Mouse (Mus musculus): ENCODE data around the gene Ak2. TPM values are rescaled to one million over a fixed set of nuclear protein-coding genes. Genes with fewer than 3 reads are reported as not detected.

Gene Ak2
- polyA plus RNA-seq, 1 experiment from 2014 or later: 119 TPM

DNA sequence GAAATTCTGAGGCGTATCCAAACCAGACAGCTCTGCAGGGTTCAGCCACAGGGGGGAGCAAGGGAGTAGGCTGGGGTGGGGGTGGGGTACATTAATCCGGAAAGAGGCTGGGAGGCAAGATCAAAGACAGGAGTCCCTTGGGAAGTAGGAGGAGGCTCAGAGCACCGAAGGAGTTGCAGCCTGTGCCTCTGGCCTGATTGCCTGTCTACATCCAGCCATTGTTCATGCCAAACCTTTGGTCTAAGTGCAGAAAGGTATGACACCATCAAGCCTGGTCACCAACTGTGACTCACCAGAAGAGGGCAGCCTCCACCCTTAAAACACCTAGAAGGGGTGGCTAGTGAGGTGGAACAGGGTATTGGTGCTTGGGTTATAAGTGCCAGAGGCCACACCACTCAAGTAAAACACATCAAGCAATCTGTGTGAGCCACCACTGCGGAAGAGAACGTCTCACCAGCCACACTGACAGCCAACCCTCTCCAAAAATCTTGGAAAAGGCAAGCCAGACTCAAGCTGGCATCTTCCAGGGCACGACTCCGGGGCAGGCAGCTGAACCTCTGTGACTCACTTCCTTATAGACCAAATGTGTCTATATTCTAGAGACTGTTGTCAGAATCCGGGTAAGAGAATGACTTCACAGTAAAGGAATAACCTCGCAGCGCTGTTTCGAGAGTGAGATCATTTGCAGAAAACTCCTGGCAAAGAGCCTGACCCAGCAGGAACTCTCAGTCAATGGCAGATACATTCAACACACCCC lies 34.4 kb upstream of the Ak2 start:
- Histone ChIP-seq H3K9ac (ENCODE audit: low read depth, low read length) (no peak overlapping the region), H3K27me3 (ENCODE audit: control insufficient read depth, insufficient read depth, low read length) (peaks cover 5% of the 10 kb centered on the region), H3K36me3 (ENCODE audit: control insufficient read depth, insufficient read depth, low read length) (no peaks in the 10 kb centered on the region), H3K9me3 (ENCODE audit: control insufficient read depth, low read length) (no peaks in the 10 kb centered on the region), H3K4me3 (ENCODE audit: low read depth, low read length) (no peak overlapping the region), H3K27ac (ENCODE audit: low read depth, low read length) (no peak overlapping the region), H3K4me1 (replicated peaks; ENCODE audit: control insufficient read depth, insufficient read depth, low read length) (0 out of 2 replicates have a peak, but pooled peaks cover 4% of the 10 kb centered on the region), H3K4me2 (replicated peaks; ENCODE audit: low read depth, low read length) (no peak overlapping the region)
- ATAC-seq (ENCODE audit: low FRiP score): no peak
- WGBS: 48% methylated on average over 11 of the region's 11 CpGs
- peak; percentile 71 for DNase-seq (ENCODE audit: low spot score)

DNA sequence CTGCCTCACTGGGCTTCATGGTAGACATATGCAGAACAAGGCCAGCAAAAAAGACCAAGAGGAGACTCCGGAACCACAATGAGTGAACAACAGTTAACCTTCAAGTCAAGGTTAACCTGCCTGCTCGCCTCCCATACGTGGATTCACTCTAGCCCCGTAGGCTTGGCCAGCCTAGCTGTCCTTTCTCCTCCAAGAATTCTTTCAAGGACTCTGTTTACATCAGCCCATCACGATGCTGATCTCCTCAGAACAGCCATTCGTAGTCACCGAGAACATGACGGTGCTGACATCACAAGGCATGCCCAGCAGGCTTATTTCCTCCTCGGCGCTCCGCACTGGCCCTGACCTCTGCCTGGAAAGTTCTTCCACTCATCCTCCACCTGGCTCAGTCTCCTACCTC lies 33.6 kb upstream of the Ak2 start:
- Histone ChIP-seq H3K4me2 (replicated peaks; ENCODE audit: low read depth, low read length) (no peak overlapping the region), H3K27me3 (ENCODE audit: control insufficient read depth, insufficient read depth, low read length) (peaks cover 5% of the 10 kb centered on the region), H3K9ac (ENCODE audit: low read depth, low read length) (no peak overlapping the region), H3K4me1 (replicated peaks; ENCODE audit: control insufficient read depth, insufficient read depth, low read length) (0 out of 2 replicates have a peak, but pooled peaks cover 4% of the 10 kb centered on the region), H3K36me3 (ENCODE audit: control insufficient read depth, insufficient read depth, low read length) (no peaks in the 10 kb centered on the region), H3K4me3 (ENCODE audit: low read depth, low read length) (no peak overlapping the region), H3K27ac (ENCODE audit: low read depth, low read length) (no peak overlapping the region), H3K9me3 (ENCODE audit: control insufficient read depth, low read length) (no peaks in the 10 kb centered on the region)
- no peak for DNase-seq (ENCODE audit: low spot score)
- 90% methylated on average over 11 of the region's 11 CpGs for WGBS
- ATAC-seq (ENCODE audit: low FRiP score): no peak

- Histone ChIP-seq H3K27ac (ENCODE audit: low read depth, low read length) (no peak overlapping the region), H3K4me1 (replicated peaks; ENCODE audit: control insufficient read depth, insufficient read depth, low read length) (0 out of 2 replicates have a peak, but pooled peaks cover 4% of the 10 kb centered on the region), H3K27me3 (ENCODE audit: control insufficient read depth, insufficient read depth, low read length) (peaks cover 5% of the 10 kb centered on the region), H3K9ac (ENCODE audit: low read depth, low read length) (no peak overlapping the region), H3K36me3 (ENCODE audit: control insufficient read depth, insufficient read depth, low read length) (no peaks in the 10 kb centered on the region), H3K4me2 (replicated peaks; ENCODE audit: low read depth, low read length) (no peak overlapping the region), H3K4me3 (ENCODE audit: low read depth, low read length) (no peak overlapping the region), H3K9me3 (ENCODE audit: control insufficient read depth, low read length) (no peaks in the 10 kb centered on the region)
- ATAC-seq (ENCODE audit: low FRiP score) (no peak), DNase-seq (ENCODE audit: low spot score) (no peak)
- 69% methylated on average over 8 of the region's 8 CpGs for WGBS
These were observed 32.9 kb upstream of the Ak2 start for GRCm38 (mm10) chr4:128958849-128959248.

DNA sequence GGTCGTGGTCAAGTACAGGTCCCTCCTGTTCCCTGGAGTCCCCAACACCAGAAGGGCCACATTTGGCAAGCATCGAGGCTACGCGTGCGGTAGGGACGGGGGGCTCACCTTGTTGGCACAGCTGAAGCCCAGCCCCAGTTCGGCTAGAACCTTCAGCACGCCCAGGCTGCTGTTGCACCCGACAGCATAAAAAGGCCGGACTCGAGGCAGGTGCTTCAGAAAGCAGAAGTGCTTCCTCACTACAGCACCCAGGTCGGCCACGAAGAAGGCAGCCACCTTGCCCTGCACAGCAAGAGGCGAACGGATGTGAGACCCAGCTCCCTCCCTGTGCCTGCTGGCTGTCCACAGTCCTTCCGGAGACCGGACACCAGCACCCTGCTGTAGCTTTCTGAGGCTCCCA lies 32.1 kb upstream of the Ak2 start:
- Histone ChIP-seq H3K27me3 (ENCODE audit: control insufficient read depth, insufficient read depth, low read length) (peaks cover 5% of the 10 kb centered on the region), H3K9me3 (ENCODE audit: control insufficient read depth, low read length) (no peaks in the 10 kb centered on the region), H3K27ac (ENCODE audit: low read depth, low read length) (no peak overlapping the region), H3K4me1 (replicated peaks; ENCODE audit: control insufficient read depth, insufficient read depth, low read length) (0 out of 2 replicates have a peak, but pooled peaks cover 4% of the 10 kb centered on the region), H3K9ac (ENCODE audit: low read depth, low read length) (no peak overlapping the region), H3K4me3 (ENCODE audit: low read depth, low read length) (no peak overlapping the region), H3K4me2 (replicated peaks; ENCODE audit: low read depth, low read length) (no peak overlapping the region), H3K36me3 (ENCODE audit: control insufficient read depth, insufficient read depth, low read length) (no peaks in the 10 kb centered on the region)
- ATAC-seq (ENCODE audit: low FRiP score) (no peak), DNase-seq (ENCODE audit: low spot score) (no peak)
- WGBS: 87% methylated on average over 17 of the region's 17 CpGs

DNA sequence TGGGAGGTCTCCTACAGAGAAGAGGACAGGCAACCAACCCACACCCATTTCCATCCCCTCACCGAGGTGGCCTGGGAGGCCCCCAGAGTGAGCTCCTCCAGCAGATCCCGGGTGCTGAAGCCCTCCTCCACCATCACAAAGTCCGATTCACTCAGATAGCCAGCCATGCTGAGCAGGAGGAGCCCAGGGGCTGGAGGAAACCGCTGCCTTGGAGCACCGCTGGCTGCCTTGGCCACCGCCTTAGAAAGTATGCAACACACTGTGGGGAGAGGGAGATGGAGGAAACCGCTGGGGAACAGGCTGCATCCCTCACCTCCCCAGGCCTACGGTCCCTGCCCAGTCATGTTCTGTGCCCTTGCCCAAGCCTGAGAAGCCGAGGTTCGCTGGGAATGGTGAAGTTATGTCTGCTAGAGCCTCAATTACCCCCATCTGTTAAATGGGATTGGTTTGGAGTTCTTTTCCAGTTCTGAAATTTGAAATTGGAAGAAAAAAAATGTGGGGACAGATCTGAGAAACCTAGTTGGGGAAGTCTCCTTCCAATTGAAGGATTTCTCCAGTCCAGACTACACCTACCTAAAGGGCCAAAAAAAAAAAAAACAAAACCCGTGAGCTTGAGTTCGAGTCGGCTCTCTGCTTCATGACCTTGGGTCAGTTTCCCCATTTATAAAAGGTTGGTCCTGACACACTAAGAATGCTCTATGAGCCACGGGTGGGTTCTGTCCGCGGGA lies 30.3 kb upstream of the Ak2 start:
- DNase-seq (ENCODE audit: low spot score) (peak; percentile 27), ATAC-seq (ENCODE audit: low FRiP score) (no peak)
- H3K4me1 ChIP-seq (replicated peaks; ENCODE audit: control insufficient read depth, insufficient read depth, low read length): 0 out of 2 replicates have a peak, but pooled peaks cover 4% of the 10 kb centered on the region
- H3K4me2 ChIP-seq (replicated peaks; ENCODE audit: low read depth, low read length): peak overlapping the region; percentile 94
- no peak overlapping the region for H3K27ac ChIP-seq (ENCODE audit: low read depth, low read length)
- no peaks in the 10 kb centered on the region for H3K9me3 ChIP-seq (ENCODE audit: control insufficient read depth, low read length)
- peak overlapping the region; percentile 72 for H3K4me3 ChIP-seq (ENCODE audit: low read depth, low read length)
- 5% methylated on average over 16 of the region's 16 CpGs for WGBS
- H3K9ac ChIP-seq (ENCODE audit: low read depth, low read length): peak overlapping the region; percentile 80
- H3K36me3 ChIP-seq (ENCODE audit: control insufficient read depth, insufficient read depth, low read length): no peaks in the 10 kb centered on the region
- H3K27me3 ChIP-seq (ENCODE audit: control insufficient read depth, insufficient read depth, low read length): peaks cover 5% of the 10 kb centered on the region

DNA sequence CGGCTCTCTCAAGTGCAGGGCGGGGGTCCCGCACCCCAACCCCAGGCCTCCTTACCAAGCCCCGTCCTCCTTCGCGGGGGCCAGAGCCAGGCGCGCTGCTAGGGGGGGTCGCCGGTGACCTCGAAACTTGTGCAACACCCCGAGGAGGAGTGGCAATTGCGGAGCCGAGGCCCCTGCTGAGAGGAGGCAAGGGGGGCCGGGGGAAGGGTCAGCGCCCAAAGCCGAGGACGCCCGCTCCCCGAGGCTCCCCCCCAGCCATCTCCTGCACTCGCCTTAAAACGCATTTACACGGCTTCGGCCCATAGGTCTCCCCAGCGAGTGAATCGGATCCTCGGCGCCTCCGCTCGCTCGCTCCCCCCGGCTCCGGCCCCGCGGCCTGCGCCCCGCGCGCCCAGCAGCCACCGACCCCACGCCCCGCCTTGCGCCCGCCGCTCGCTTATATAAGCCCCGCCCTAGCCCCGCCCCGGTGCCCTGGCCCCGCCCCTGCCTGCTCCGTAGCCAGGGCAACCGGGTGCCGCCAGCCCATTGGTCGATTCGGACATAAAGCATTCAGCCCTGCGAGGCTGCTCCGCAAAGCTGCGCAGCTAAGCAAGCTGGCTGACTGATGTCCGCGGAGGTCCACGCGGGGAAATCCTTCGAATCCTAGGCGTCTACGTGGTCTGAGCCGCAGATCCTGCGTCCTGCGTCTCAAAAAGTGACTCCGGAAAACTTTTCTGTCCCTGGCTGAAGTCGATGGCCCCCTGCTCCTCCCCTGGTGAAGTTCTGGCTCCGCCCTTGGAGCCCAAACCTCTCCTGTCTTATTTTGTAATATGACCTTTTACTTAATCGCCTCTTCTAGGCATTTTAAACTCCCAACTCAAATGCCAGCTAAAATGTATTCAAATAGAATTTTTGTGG lies 29.5 kb upstream of the Ak2 start, which contains the start of gene Azin2:
TSS of gene Azin2 (minus strand) at position 414 of the 897 bp plus-strand sequence.
- Histone ChIP-seq H3K27me3 (ENCODE audit: control insufficient read depth, insufficient read depth, low read length) (peaks cover 5% of the 10 kb centered on the region), H3K4me2 (replicated peaks; ENCODE audit: low read depth, low read length) (peak within 1 kb of the TSS; percentile 94), H3K4me1 (replicated peaks; ENCODE audit: control insufficient read depth, insufficient read depth, low read length) (0 out of 2 replicates have a peak, but pooled peaks cover 4% of the 10 kb centered on the region), H3K36me3 (ENCODE audit: control insufficient read depth, insufficient read depth, low read length) (no peaks in the 10 kb centered on the region), H3K9me3 (ENCODE audit: control insufficient read depth, low read length) (no peaks in the 10 kb centered on the region), H3K27ac (ENCODE audit: low read depth, low read length) (peak within 1 kb of the TSS; percentile 42; the same call in 1 of the 2 replicates), H3K9ac (ENCODE audit: low read depth, low read length) (peak within 1 kb of the TSS; percentile 80), H3K4me3 (ENCODE audit: low read depth, low read length) (peak within 1 kb of the TSS; percentile 72)
- DNase-seq (ENCODE audit: low spot score): peak; percentile 97
- ATAC-seq (ENCODE audit: low FRiP score): peak; percentile 95
- WGBS: under 1% methylated on average over 53 of the region's 72 CpGs

DNA sequence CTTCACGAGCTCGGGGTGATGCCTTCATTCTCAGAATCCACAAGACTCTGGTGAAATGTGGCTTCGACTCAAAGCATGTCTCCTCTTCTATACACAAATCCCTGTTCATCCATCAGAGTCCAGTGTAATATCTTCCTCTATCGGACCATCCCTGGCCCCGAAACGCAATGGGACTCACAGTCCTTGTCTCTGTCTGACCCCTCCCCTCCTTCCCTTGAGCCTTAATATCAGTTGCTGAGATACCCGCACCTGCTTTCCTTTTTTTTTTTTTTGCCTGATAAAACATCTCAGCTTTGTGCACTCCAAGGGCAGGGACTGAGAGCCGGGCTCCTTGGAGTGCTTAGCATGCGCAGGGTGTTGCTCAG lies 28.9 kb upstream of the Ak2 start:
- peaks cover 5% of the 10 kb centered on the region for H3K27me3 ChIP-seq (ENCODE audit: control insufficient read depth, insufficient read depth, low read length)
- H3K9ac ChIP-seq (ENCODE audit: low read depth, low read length): peak overlapping the region; percentile 80
- no peaks in the 10 kb centered on the region for H3K9me3 ChIP-seq (ENCODE audit: control insufficient read depth, low read length)
- ATAC-seq (ENCODE audit: low FRiP score) (peak; percentile 45; the same call in 1 of the 2 replicates), DNase-seq (ENCODE audit: low spot score) (peak; percentile 28)
- no peak overlapping the region for H3K27ac ChIP-seq (ENCODE audit: low read depth, low read length)
- peak overlapping the region; percentile 72 for H3K4me3 ChIP-seq (ENCODE audit: low read depth, low read length)
- H3K4me2 ChIP-seq (replicated peaks; ENCODE audit: low read depth, low read length): peak overlapping the region; percentile 94
- H3K36me3 ChIP-seq (ENCODE audit: control insufficient read depth, insufficient read depth, low read length): no peaks in the 10 kb centered on the region
- WGBS: 9% methylated on average over 9 of the region's 9 CpGs
- H3K4me1 ChIP-seq (replicated peaks; ENCODE audit: control insufficient read depth, insufficient read depth, low read length): 0 out of 2 replicates have a peak, but pooled peaks cover 4% of the 10 kb centered on the region

DNA sequence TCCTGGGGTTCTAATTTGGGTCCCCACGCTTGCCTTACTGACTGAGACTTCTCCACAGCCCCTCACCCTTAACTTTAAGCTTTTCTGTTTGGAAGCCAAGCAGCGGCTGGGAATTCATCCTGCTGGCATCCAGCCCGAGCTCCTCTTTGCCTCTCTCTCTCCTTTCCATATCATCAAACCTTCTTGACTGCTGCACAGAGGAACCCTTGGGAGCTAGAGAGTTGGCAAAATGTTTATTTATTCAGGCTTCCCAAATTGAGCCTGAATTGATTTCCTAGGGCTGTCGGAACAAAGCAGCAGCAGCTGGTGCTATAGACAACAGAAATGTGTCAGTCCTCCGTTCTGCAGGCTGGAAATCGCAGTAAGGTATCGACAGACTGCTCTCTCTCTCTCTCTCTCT lies 25.0 kb upstream of the Ak2 start:
- no peaks in the 10 kb centered on the region for H3K27me3 ChIP-seq (ENCODE audit: control insufficient read depth, insufficient read depth, low read length)
- H3K27ac ChIP-seq (ENCODE audit: low read depth, low read length): no peak overlapping the region
- 0 out of 2 replicates have a peak overlapping the region, but pooled peaks have one; percentile 1 for H3K9ac ChIP-seq (ENCODE audit: low read depth, low read length)
- DNase-seq (ENCODE audit: low spot score) (no peak), ATAC-seq (ENCODE audit: low FRiP score) (no peak)
- H3K4me2 ChIP-seq (replicated peaks; ENCODE audit: low read depth, low read length): no peak overlapping the region
- no peaks in the 10 kb centered on the region for H3K9me3 ChIP-seq (ENCODE audit: control insufficient read depth, low read length)
- H3K36me3 ChIP-seq (ENCODE audit: control insufficient read depth, insufficient read depth, low read length): no peaks in the 10 kb centered on the region
- H3K4me3 ChIP-seq (ENCODE audit: low read depth, low read length): no peak overlapping the region
- no peaks in the 10 kb centered on the region for H3K4me1 ChIP-seq (replicated peaks; ENCODE audit: control insufficient read depth, insufficient read depth, low read length)
- 40% methylated on average over 7 of the region's 7 CpGs for WGBS
